Mouse (Mus musculus) midbrain, embryonic 12.5 days (tissue): Measurements from ENCODE around the gene Map4k4. TPM values are rescaled to one million over a fixed set of nuclear protein-coding genes. Genes with fewer than 3 reads are reported as not detected.

Source experiments
- ATAC-seq: fragments of 200-750 bp; cut with Nextera tagmentation; 2 replicates; pipeline ENCODE4 v1.8.0; 2017; ENCODE audit warnings: low read depth, moderate TSS enrichment, moderate library complexity; ENCODE audit not compliant: low FRiP score
- H3K27ac ChIP-seq: fragments of 300-500 bp; sonication (generic); replicated peaks from 2 replicates; pipeline ENCODE4 v1.5.1; 2016; ENCODE audit warnings: mild to moderate bottlenecking
- H3K27me3 ChIP-seq: fragments of 300-500 bp; sonication (generic); 2 replicates; pipeline ENCODE4 v1.6.1; 2016; ENCODE audit warnings: mild to moderate bottlenecking
- H3K36me3 ChIP-seq: fragments of 300-500 bp; sonication (generic); 2 replicates; pipeline ENCODE4 v1.6.1; 2016
- H3K4me1 ChIP-seq: fragments of 300-500 bp; sonication (generic); 2 replicates; pipeline ENCODE4 v1.6.1; 2016
- H3K4me2 ChIP-seq: fragments of 300-500 bp; sonication (generic); replicated peaks from 2 replicates; pipeline ENCODE4 v1.6.1; 2016; ENCODE audit warnings: mild to moderate bottlenecking, moderate library complexity
- H3K4me3 ChIP-seq: fragments of 300-500 bp; sonication (generic); 2 replicates; pipeline ENCODE4 v1.5.1; 2016; ENCODE audit warnings: mild to moderate bottlenecking
- H3K9ac ChIP-seq: fragments of 300-500 bp; sonication (generic); replicated peaks from 2 replicates; pipeline ENCODE4 v1.6.1; 2016; ENCODE audit warnings: mild to moderate bottlenecking, moderate library complexity
- H3K9me3 ChIP-seq: fragments of 300-500 bp; sonication (generic); 2 replicates; pipeline ENCODE4 v1.6.1; 2016; ENCODE audit warnings: mild to moderate bottlenecking
- WGBS: fragments of 180-500 bp; shearing (Covaris S2); methylation state at CpG from one replicate; pipeline ENCODE4 v1.1.7; 2016; 5-methylcytosine and 5-hydroxymethylcytosine counted together
- polyA plus RNA-seq: library from polyadenylated mRNA; unstranded; fragments of >200 nt; fragmentation: Nextera tagmentation; extraction: Ambion mirVana; gene quantifications from 2 replicates; pipeline ENCODE4 v1.2.1, GENCODE M21; 2016

The Map4k4 gene
- polyA plus RNA-seq, 1 experiment from 2014 or later = 68.8 TPM

GRCm38 (mm10) chr1:39901851-39902703, 1.4 kb downstream of the Map4k4 start:
- H3K27me3 ChIP-seq = peaks cover 12% of the 10 kb centered on the region; the same call in 1 of the 2 replicates
- peak overlapping the region; percentile 83 for H3K4me2 ChIP-seq
- H3K36me3 ChIP-seq = peaks cover 22% of the 10 kb centered on the region
- H3K4me1 ChIP-seq = peaks cover 59% of the 10 kb centered on the region
- H3K27ac ChIP-seq = peak overlapping the region; percentile 99
- WGBS = 1% methylated on average over 26 of the region's 26 CpGs
- H3K9me3 ChIP-seq = no peaks in the 10 kb centered on the region
- ATAC-seq = no peak
- peak overlapping the region; percentile 95 for H3K4me3 ChIP-seq
- peak overlapping the region; percentile 100 for H3K9ac ChIP-seq

GRCm38 (mm10) chr1:39902704-39903151, 2.0 kb downstream of the Map4k4 start:
- H3K4me2 ChIP-seq = peak overlapping the region; percentile 83
- H3K36me3 ChIP-seq = peaks cover 27% of the 10 kb centered on the region
- peaks cover 66% of the 10 kb centered on the region for H3K4me1 ChIP-seq
- peak overlapping the region; percentile 100 for H3K9ac ChIP-seq
- 2% methylated on average over 3 of the region's 3 CpGs for WGBS
- no peaks in the 10 kb centered on the region for H3K9me3 ChIP-seq
- ATAC-seq = no peak; the same call in 1 of the 2 replicates
- peak overlapping the region; percentile 95 for H3K4me3 ChIP-seq
- H3K27me3 ChIP-seq = 0 out of 2 replicates have a peak, but pooled peaks cover 7% of the 10 kb centered on the region
- peak overlapping the region; percentile 99 for H3K27ac ChIP-seq

- H3K27ac ChIP-seq = no peak overlapping the region
- no peaks in the 10 kb centered on the region for H3K9me3 ChIP-seq
- H3K4me3 ChIP-seq = 0 out of 2 replicates have a peak overlapping the region, but pooled peaks have one; percentile 5
- no peak for ATAC-seq
- H3K4me1 ChIP-seq = peaks cover 70% of the 10 kb centered on the region
- WGBS = 87% methylated on average over 3 of the region's 3 CpGs
- H3K27me3 ChIP-seq = no peaks in the 10 kb centered on the region
- no peak overlapping the region for H3K9ac ChIP-seq
- peaks cover 27% of the 10 kb centered on the region for H3K36me3 ChIP-seq
- peak overlapping the region; percentile 33 for H3K4me2 ChIP-seq
These were observed 4.0 kb downstream of the Map4k4 start for GRCm38 (mm10) chr1:39904720-39905119.

GRCm38 (mm10) chr1:39906921-39907320, 6.2 kb downstream of the Map4k4 start:
- H3K4me1 ChIP-seq = peaks cover 73% of the 10 kb centered on the region
- H3K9ac ChIP-seq = no peak overlapping the region
- ATAC-seq = no peak
- H3K27ac ChIP-seq = no peak overlapping the region
- no peaks in the 10 kb centered on the region for H3K9me3 ChIP-seq
- WGBS = 74% methylated on average over 11 of the region's 11 CpGs
- H3K4me3 ChIP-seq = no peak overlapping the region
- H3K36me3 ChIP-seq = peaks cover 42% of the 10 kb centered on the region
- H3K27me3 ChIP-seq = no peaks in the 10 kb centered on the region
- H3K4me2 ChIP-seq = peak overlapping the region; percentile 8; the same call in 1 of the 2 replicates

GRCm38 (mm10) chr1:39908976-39909375, 8.3 kb downstream of the Map4k4 start:
- Histone ChIP-seq H3K4me2 (no peak overlapping the region), H3K9me3 (no peaks in the 10 kb centered on the region), H3K4me1 (peaks cover 61% of the 10 kb centered on the region), H3K27ac (no peak overlapping the region), H3K4me3 (no peak overlapping the region), H3K9ac (no peak overlapping the region), H3K27me3 (no peaks in the 10 kb centered on the region), H3K36me3 (peaks cover 51% of the 10 kb centered on the region)
- ATAC-seq = no peak
- 94% methylated on average over 2 of the region's 2 CpGs for WGBS

GRCm38 (mm10) chr1:39911446-39911845, 10.7 kb downstream of the Map4k4 start:
- Histone ChIP-seq H3K4me1 (peaks cover 37% of the 10 kb centered on the region), H3K27ac (no peak overlapping the region), H3K36me3 (peaks cover 48% of the 10 kb centered on the region), H3K9ac (no peak overlapping the region), H3K4me2 (no peak overlapping the region), H3K9me3 (no peaks in the 10 kb centered on the region), H3K27me3 (no peaks in the 10 kb centered on the region), H3K4me3 (no peak overlapping the region)
- 73% methylated on average over 3 of the region's 3 CpGs for WGBS
- ATAC-seq = no peak

- no peak for ATAC-seq
- no peak overlapping the region for H3K9ac ChIP-seq
- H3K4me3 ChIP-seq = no peak overlapping the region
- H3K4me1 ChIP-seq = peaks cover 31% of the 10 kb centered on the region
- no peaks in the 10 kb centered on the region for H3K9me3 ChIP-seq
- no peaks in the 10 kb centered on the region for H3K27me3 ChIP-seq
- H3K27ac ChIP-seq = no peak overlapping the region
- H3K36me3 ChIP-seq = peaks cover 40% of the 10 kb centered on the region
- no peak overlapping the region for H3K4me2 ChIP-seq
- WGBS = 94% methylated on average over 4 of the region's 4 CpGs
These were observed 12.5 kb downstream of the Map4k4 start for GRCm38 (mm10) chr1:39913256-39913655.

- H3K9ac ChIP-seq = no peak overlapping the region
- ATAC-seq = no peak
- peaks cover 33% of the 10 kb centered on the region for H3K4me1 ChIP-seq
- no peaks in the 10 kb centered on the region for H3K27me3 ChIP-seq
- H3K9me3 ChIP-seq = no peaks in the 10 kb centered on the region
- H3K27ac ChIP-seq = no peak overlapping the region
- no peak overlapping the region for H3K4me2 ChIP-seq
- H3K36me3 ChIP-seq = peaks cover 27% of the 10 kb centered on the region
- H3K4me3 ChIP-seq = no peak overlapping the region
- 92% methylated on average over 4 of the region's 4 CpGs for WGBS
These were observed 15.4 kb downstream of the Map4k4 start for GRCm38 (mm10) chr1:39916144-39916543.

- peaks cover 20% of the 10 kb centered on the region for H3K36me3 ChIP-seq
- no peak for ATAC-seq
- no peak overlapping the region for H3K27ac ChIP-seq
- no peaks in the 10 kb centered on the region for H3K27me3 ChIP-seq
- H3K4me2 ChIP-seq = no peak overlapping the region
- no peak overlapping the region for H3K9ac ChIP-seq
- WGBS = 88% methylated on average over 13 of the region's 13 CpGs
- H3K9me3 ChIP-seq = no peaks in the 10 kb centered on the region
- peaks cover 44% of the 10 kb centered on the region for H3K4me1 ChIP-seq
- H3K4me3 ChIP-seq = no peak overlapping the region
These were observed 17.3 kb downstream of the Map4k4 start for GRCm38 (mm10) chr1:39917855-39918516.

- 91% methylated on average over 7 of the region's 7 CpGs for WGBS
These were observed 17.9 kb downstream of the Map4k4 start for GRCm38 (mm10) chr1:39918517-39919115.

GRCm38 (mm10) chr1:39920616-39921015, 19.9 kb downstream of the Map4k4 start:
- 84% methylated on average over 2 of the region's 2 CpGs for WGBS
- H3K4me3 ChIP-seq = no peak overlapping the region
- H3K4me1 ChIP-seq = peaks cover 63% of the 10 kb centered on the region
- peaks cover 13% of the 10 kb centered on the region for H3K36me3 ChIP-seq
- no peak overlapping the region for H3K9ac ChIP-seq
- H3K9me3 ChIP-seq = no peaks in the 10 kb centered on the region
- no peaks in the 10 kb centered on the region for H3K27me3 ChIP-seq
- H3K4me2 ChIP-seq = no peak overlapping the region
- no peak overlapping the region for H3K27ac ChIP-seq
- ATAC-seq = no peak

More at GRCm38 (mm10) chr1:39918517-39919115, 17.9 kb downstream of the Map4k4 start:
- Histone ChIP-seq H3K9ac (no peak overlapping the region), H3K4me3 (no peak overlapping the region), H3K27me3 (no peaks in the 10 kb centered on the region), H3K36me3 (peaks cover 14% of the 10 kb centered on the region), H3K4me2 (no peak overlapping the region), H3K4me1 (peaks cover 50% of the 10 kb centered on the region), H3K9me3 (no peaks in the 10 kb centered on the region), H3K27ac (no peak overlapping the region)
- no peak for ATAC-seq

- Histone ChIP-seq H3K4me3 (no peak overlapping the region), H3K36me3 (peaks cover 17% of the 10 kb centered on the region), H3K9me3 (no peaks in the 10 kb centered on the region), H3K9ac (no peak overlapping the region), H3K4me1 (peaks cover 70% of the 10 kb centered on the region), H3K4me2 (no peak overlapping the region), H3K27me3 (no peaks in the 10 kb centered on the region), H3K27ac (no peak overlapping the region)
- 90% methylated on average over 3 of the region's 3 CpGs for WGBS
- no peak for ATAC-seq
These were observed 21.3 kb downstream of the Map4k4 start for GRCm38 (mm10) chr1:39921996-39922395.
